Mouse (Mus musculus) layer of hippocampus, postnatal 14 days (tissue): Measurements from ENCODE around the gene Olfr775. TPM values are rescaled to one million over a fixed set of nuclear protein-coding genes. Genes with fewer than 3 reads are reported as not detected.

ENCODE experiments used
- DNase-seq, 2 experiments: peaks; one replicate each; pipeline ENCODE4 v3.0.0; 2021 to 2022; ENCODE audit warnings: low spot score in 2 of 2, mixed read lengths in 1 of 2
- long read RNA-seq, 2 experiments: library from polyadenylated mRNA; stranded (forward); transcript quantifications; one replicate each; pipeline ENCODE4 v2.0.0; 2021
- total RNA-seq, 2 experiments: library from RNA; stranded (reverse); gene quantifications; 2 replicates each; pipeline ENCODE4 v1.2.3; 2021

Olfr775 gene
- total RNA-seq = not detected
- long read RNA-seq, experiment 1 = 0 reads
- long read RNA-seq, experiment 2 = 0 reads

GRCm38 (mm10) chr10:129248112-129248511 is at the start of gene Olfr775:
Gene Olfr775, plus strand, starts transcription at chr10:129248412.
- no peak for DNase-seq

- DNase-seq = no peak
Observed at GRCm38 (mm10) chr10:129230737-129231136, 17.5 kb upstream of the Olfr775 start.

- DNase-seq = no peak
Observed at GRCm38 (mm10) chr10:129235904-129236303, 12.3 kb upstream of the Olfr775 start, which contains the start of gene Olfr774. Gene Olfr774, plus strand, starts transcription at chr10:129236204.

GRCm38 (mm10) chr10:129258827-129259226 is 10.6 kb downstream of the Olfr775 start, which contains the start of gene Olfr776:
Gene Olfr776, plus strand, starts transcription at chr10:129259127.
- DNase-seq = no peak

GRCm38 (mm10) chr10:129271081-129271535 is 22.9 kb downstream of the Olfr775 start, which contains the start of gene Olfr777:
Gene Olfr777, minus strand, starts transcription at chr10:129271485.
- DNase-seq = no peak

Other genes with a start within 250 kb of the Olfr775 start
- gene Olfr763, start 237.6 kb upstream of the Olfr775 start, total RNA-seq = not detected
- not detected for gene Olfr764-ps1, start 208.5 kb upstream of the Olfr775 start, total RNA-seq
- not detected for gene Olfr765, start 198.4 kb upstream of the Olfr775 start, total RNA-seq
- not detected for gene Olfr766-ps1, start 179.4 kb upstream of the Olfr775 start, total RNA-seq
- not detected for gene Olfr767, start 165.5 kb upstream of the Olfr775 start, total RNA-seq
- not detected for gene Olfr768, start 149.0 kb upstream of the Olfr775 start, total RNA-seq
- not detected for gene Olfr769, start 130.6 kb upstream of the Olfr775 start, total RNA-seq
- not detected for gene Olfr770, start 109.4 kb upstream of the Olfr775 start, total RNA-seq
- not detected for gene Olfr771, start 83.7 kb upstream of the Olfr775 start, total RNA-seq
- gene Olfr772, start 70.5 kb upstream of the Olfr775 start, total RNA-seq = not detected
- not detected for gene Olfr773, start 61.0 kb upstream of the Olfr775 start, total RNA-seq
- gene Olfr774, start 12.2 kb upstream of the Olfr775 start, total RNA-seq = not detected
- gene Olfr776, start 10.7 kb downstream of the Olfr775 start, total RNA-seq = not detected
- not detected for gene Olfr777, start 23.1 kb downstream of the Olfr775 start, total RNA-seq
- not detected for gene Olfr780, start 69.7 kb downstream of the Olfr775 start, total RNA-seq
- not detected for gene Olfr781, start 80.4 kb downstream of the Olfr775 start, total RNA-seq
- not detected for gene Olfr782, start 100.4 kb downstream of the Olfr775 start, total RNA-seq
- gene Olfr784, start 135.7 kb downstream of the Olfr775 start, total RNA-seq = under 1 TPM in 1 of 2 experiments, not detected in 1; 0.14 TPM
- not detected for gene Olfr785, start 157.0 kb downstream of the Olfr775 start, total RNA-seq
- not detected for gene Olfr786, start 178.9 kb downstream of the Olfr775 start, total RNA-seq
- gene Olfr787, start 213.4 kb downstream of the Olfr775 start, total RNA-seq = not detected
- gene Olfr788, start 222.6 kb downstream of the Olfr775 start, total RNA-seq = not detected
- not detected for gene Olfr789, start 236.3 kb downstream of the Olfr775 start, total RNA-seq